Mouse (Mus musculus): Measurements from ENCODE around the gene Epn1.

DNA sequence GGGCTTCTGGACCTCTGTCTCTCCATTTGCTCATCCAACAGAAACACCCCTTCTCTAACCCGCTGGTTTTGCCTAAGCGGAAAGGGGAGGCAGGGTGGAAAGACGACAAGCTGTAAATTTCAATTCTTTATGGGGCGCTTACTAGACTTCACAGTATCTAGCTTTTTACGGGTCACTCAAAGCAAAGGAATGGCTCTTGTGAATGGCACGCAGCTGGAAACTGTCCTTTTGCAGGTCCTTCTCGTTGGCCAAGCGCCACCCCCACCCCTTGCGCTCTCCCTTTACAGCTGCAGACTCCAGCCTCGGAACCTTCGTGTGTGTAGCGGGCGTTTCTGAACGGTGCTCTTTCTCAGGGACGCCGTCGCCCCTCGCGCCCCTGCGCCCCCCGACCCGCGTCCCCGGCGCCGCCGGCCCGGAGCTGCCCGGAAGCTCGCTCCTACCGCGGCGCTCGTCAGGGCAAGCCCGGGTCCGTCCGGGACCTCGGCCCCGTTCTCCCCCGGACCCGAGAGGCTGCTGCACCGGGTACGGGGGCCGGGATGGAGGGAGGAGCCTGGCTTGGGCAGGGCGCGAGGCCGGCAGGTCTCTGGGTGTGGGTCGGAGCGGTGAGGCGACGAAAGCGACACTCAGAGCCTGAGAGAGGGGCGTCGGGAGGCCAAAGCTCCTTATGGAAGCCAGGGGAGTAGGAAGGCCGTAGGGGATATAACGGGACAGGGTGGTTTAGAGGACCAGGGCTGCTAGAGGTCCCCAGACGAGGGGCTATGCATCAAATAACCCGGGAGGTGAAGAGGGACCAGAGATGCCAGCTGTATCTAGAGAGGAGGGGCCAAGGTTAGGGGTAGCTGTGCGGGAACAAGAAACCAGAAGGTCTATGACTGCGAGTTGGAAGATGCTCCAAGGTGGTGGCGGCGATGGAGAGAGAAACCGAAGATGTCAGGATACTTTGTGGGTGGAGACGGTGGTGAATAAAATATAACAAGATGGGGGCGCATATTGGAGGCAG is 28.5 kb upstream of the Epn1 start, which contains the start of gene Zfp580:
- TF ChIP-seq POLR2A (IDR thresholded peaks at IDR 0.05; ENCODE audit: extremely low read depth, insufficient read depth, low read length): no peak
- no peak for TF ChIP-seq CTCF (IDR thresholded peaks at IDR 0.05; ENCODE audit: extremely low read depth, insufficient read depth, low read length)
